Mouse (Mus musculus) ovary, postnatal 36 days (tissue): Measurements from ENCODE around the gene Clic3.

Experiments used
- DNase-seq: peaks from one replicate; pipeline ENCODE4 v3.0.0; 2022; ENCODE audit warnings: low spot score, mixed read lengths

The Clic3 gene

GRCm38 (mm10) chr2:25442682-25443081 lies 14.0 kb upstream of the Clic3 start:
- no peak for DNase-seq

- DNase-seq = no peak
These were observed 5.6 kb upstream of the Clic3 start for GRCm38 (mm10) chr2:25450853-25451647.

GRCm38 (mm10) chr2:25452951-25453350 lies 3.7 kb upstream of the Clic3 start:
- no peak for DNase-seq

- DNase-seq = no peak
These were observed 621 bp downstream of the Clic3 start for GRCm38 (mm10) chr2:25457022-25457896.

GRCm38 (mm10) chr2:25458911-25459310 lies 2.3 kb downstream of the Clic3 start:
- peak; percentile 39 for DNase-seq

- no peak for DNase-seq
These were observed 3.5 kb downstream of the Clic3 start for GRCm38 (mm10) chr2:25460135-25460534.

- DNase-seq = peak; percentile 88
These were observed 4.1 kb downstream of the Clic3 start, which contains the start of gene Paxx for GRCm38 (mm10) chr2:25460551-25461309. Paxx (minus strand) TSS chr2:25461094.

GRCm38 (mm10) chr2:25461407-25461806 lies 4.8 kb downstream of the Clic3 start:
- no peak for DNase-seq

- no peak for DNase-seq
These were observed 7.0 kb downstream of the Clic3 start for GRCm38 (mm10) chr2:25463630-25464029.

GRCm38 (mm10) chr2:25465256-25465655 lies 8.6 kb downstream of the Clic3 start:
- DNase-seq = no peak

GRCm38 (mm10) chr2:25465816-25466635 lies 9.4 kb downstream of the Clic3 start:
- DNase-seq = no peak

GRCm38 (mm10) chr2:25467606-25468303 lies 11.1 kb downstream of the Clic3 start:
- no peak for DNase-seq

GRCm38 (mm10) chr2:25468962-25469915 lies 12.6 kb downstream of the Clic3 start:
- DNase-seq = no peak

- DNase-seq = no peak
These were observed 13.3 kb downstream of the Clic3 start, which contains the start of gene Ptgds for GRCm38 (mm10) chr2:25469969-25470368. Ptgds (minus strand) TSS chr2:25470046.

GRCm38 (mm10) chr2:25472550-25472949 lies 15.9 kb downstream of the Clic3 start:
- DNase-seq = no peak

GRCm38 (mm10) chr2:25477541-25477940 lies 20.9 kb downstream of the Clic3 start:
- DNase-seq = no peak

- peak; percentile 51 for DNase-seq
These were observed 21.5 kb downstream of the Clic3 start for GRCm38 (mm10) chr2:25477967-25478675.

- DNase-seq = no peak
These were observed 23.1 kb downstream of the Clic3 start for GRCm38 (mm10) chr2:25479551-25480311.
